In the genomic region with DNA sequence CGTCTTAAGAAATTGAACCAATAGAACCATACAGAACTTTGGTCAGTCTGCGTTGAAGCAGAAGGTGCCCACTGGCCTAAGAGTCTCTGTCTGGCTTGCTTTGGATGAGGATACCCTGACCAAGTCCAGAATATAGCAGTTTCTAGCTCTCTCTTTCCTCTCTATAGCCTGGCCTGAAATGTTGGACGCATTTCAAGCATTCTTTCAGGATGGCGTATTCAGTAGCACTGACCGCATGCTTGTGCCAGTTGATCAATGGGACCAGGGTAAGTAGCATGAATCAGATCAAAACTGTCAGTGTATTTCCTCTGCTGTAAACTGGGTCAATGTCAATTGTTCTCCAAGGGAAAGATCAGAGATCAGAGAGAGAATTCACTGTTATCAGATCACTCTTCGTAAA, we compare ENCODE assay signal across 9 mouse cellular contexts. TPM values are rescaled to one million over a fixed set of nuclear protein-coding genes. Genes with fewer than 3 reads are reported as not detected.
DNase-seq lines count a peak whose midpoint lies in the region; ATAC-seq and TF ChIP-seq lines count a peak whose summit lies in the region.
"Had no signal": no experiment of that assay in that cellular context is flagged by ENCODE, and none has a peak within 500 bp of the region (broad histone marks: within the 10 kb centered on the region; RNA-seq: fewer than 3 reads in every experiment).

No protein-coding gene starts in this region.

- DNase-seq in lung, adult 18-20 months = peak; percentile 33 to 58
- no peak for DNase-seq in lung, adult 2 months
- peak; percentile 8 for DNase-seq in embryo, embryonic 10.5 days (ENCODE audit: low spot score)
- peak; percentile 49 for DNase-seq in heart, postnatal 0 days (ENCODE audit: low spot score)
- DNase-seq in retina, postnatal 1 day = peak; percentile 78
- no peak for DNase-seq in cerebellum, postnatal 4 days (ENCODE audit: low spot score in 2 of 2)
- no peak for DNase-seq in cerebellum, adult 8-10 months
- DNase-seq: cerebellum, adult 11 months had no signal

- no peak overlapping the region for H3K4me3 ChIP-seq in lung, adult 2 months (replicated peaks; ENCODE audit: extremely low read depth, low read depth, low read length)
- H3K4me3 ChIP-seq in heart, postnatal 0 days (ENCODE audit: low read depth, low read length) = no peak overlapping the region
- H3K4me3 ChIP-seq: midbrain, embryonic 12.5 days had no signal

- no peaks in the 10 kb centered on the region for H3K27me3 ChIP-seq in heart, postnatal 0 days (ENCODE audit: control insufficient read depth, insufficient read depth, low read length)

- no peak for TF ChIP-seq CTCF in lung, adult 2 months (IDR thresholded peaks at IDR 0.05; ENCODE audit: insufficient read depth, low read length)
- TF ChIP-seq CTCF in heart, postnatal 0 days (IDR thresholded peaks at IDR 0.05; ENCODE audit: low read depth) = no peak

- H3K9ac ChIP-seq in heart, postnatal 0 days (replicated peaks; ENCODE audit: low read depth, low read length) = no peak overlapping the region
- H3K9ac ChIP-seq: midbrain, embryonic 12.5 days had no signal

- 39% methylated on average over 6 of the region's 6 CpGs for WGBS in lung, adult 2 months
- WGBS in heart, postnatal 0 days = 35% methylated on average over 6 of the region's 6 CpGs

- H3K27ac ChIP-seq in heart, postnatal 0 days (ENCODE audit: low read depth) = peak overlapping the region; percentile 71; the same call in 1 of the 2 replicates
- H3K27ac ChIP-seq: midbrain, embryonic 12.5 days had no signal

- TF ChIP-seq POLR2A in lung, adult 2 months (IDR thresholded peaks at IDR 0.05; ENCODE audit: borderline replicate concordance, extremely low read depth, low read depth, low read length) = no peak

- no peak for TF ChIP-seq EP300 in heart, postnatal 0 days (IDR thresholded peaks at IDR 0.05; ENCODE audit: low read depth)

- H3K36me3 ChIP-seq in heart, postnatal 0 days (replicated peaks; ENCODE audit: control insufficient read depth, insufficient read depth, low read length) = no peaks in the 10 kb centered on the region
- H3K36me3 ChIP-seq: midbrain, embryonic 12.5 days had no signal

- H3K9me3 ChIP-seq in heart, postnatal 0 days (replicated peaks; ENCODE audit: control insufficient read depth, low read length) = no peaks in the 10 kb centered on the region
- H3K9me3 ChIP-seq: midbrain, embryonic 12.5 days had no signal

- ATAC-seq in heart, postnatal 0 days (ENCODE audit: insufficient read depth, low read depth) = peak; percentile 62; the same call in 1 of the 2 replicates

- H3K4me2 ChIP-seq in heart, postnatal 0 days (ENCODE audit: low read depth, low read length) = peak overlapping the region; percentile 5; the same call in 1 of the 2 replicates
- H3K4me2 ChIP-seq: midbrain, embryonic 12.5 days had no signal

- peaks cover 10% of the 10 kb centered on the region for H3K4me1 ChIP-seq in lung, adult 2 months (ENCODE audit: control insufficient read depth, insufficient read depth, low read length)
- H3K4me1 ChIP-seq in heart, postnatal 0 days (ENCODE audit: control insufficient read depth, insufficient read depth) = peaks cover 41% of the 10 kb centered on the region

RNA-seq across cellular contexts. Expression of a gene that starts 6.6 kb away (rescaled TPM):
- 19.3 and 35.7 TPM in 2 replicates for polyA plus RNA-seq in lung, adult 2 months (2012; rRNA removed)
- 10.6 and 38.4 TPM in 2 replicates for total RNA-seq in heart, postnatal 0 days (2014; rRNA removed; ENCODE audit: low replicate concordance)
- 4.4 and 5.6 TPM in 2 replicates for polyA plus RNA-seq in heart, postnatal 0 days (2015; fragmentation: Nextera tagmentation; extraction: Ambion mirVana)

Comparison
In these comparisons a context has a peak if more than half of its experiments do, and no peak if none do; other contexts are left out.
1. DNase-seq: peak in lung, adult 18-20 months (2 of 2), embryo, embryonic 10.5 days (single experiment), heart, postnatal 0 days (single experiment) and retina, postnatal 1 day (single experiment); none in lung, adult 2 months (single experiment), cerebellum, postnatal 4 days (0 of 2) and cerebellum, adult 8-10 months (single experiment).